Mouse (Mus musculus) kidney, adult 2 months (tissue): Measurements from ENCODE around the gene Cyp1b1.

Experiments
- CTCF ChIP-seq: fragments of 200-500 bp; conservative IDR thresholded peaks from 2 replicates; pipeline ENCODE4 v1.5.1; 2011; ENCODE audit warnings: low read depth, mild to moderate bottlenecking, control low read depth, low read length, moderate library complexity, mixed read lengths; ENCODE audit not compliant: insufficient read depth, insufficient read length
- POLR2A ChIP-seq: fragments of 200-500 bp; IDR thresholded peaks from one replicate; pipeline ENCODE4 v1.6.1; 2011; ENCODE audit warnings: low read depth, low read length, control low read depth

GRCm38 (mm10) chr17:79715649-79716143 is 835 bp upstream of the Cyp1b1 start:
- no peak for TF ChIP-seq POLR2A
- TF ChIP-seq CTCF = peak; percentile 89
